9 mouse cellular contexts compared by ENCODE assay signal in the genomic region with DNA sequence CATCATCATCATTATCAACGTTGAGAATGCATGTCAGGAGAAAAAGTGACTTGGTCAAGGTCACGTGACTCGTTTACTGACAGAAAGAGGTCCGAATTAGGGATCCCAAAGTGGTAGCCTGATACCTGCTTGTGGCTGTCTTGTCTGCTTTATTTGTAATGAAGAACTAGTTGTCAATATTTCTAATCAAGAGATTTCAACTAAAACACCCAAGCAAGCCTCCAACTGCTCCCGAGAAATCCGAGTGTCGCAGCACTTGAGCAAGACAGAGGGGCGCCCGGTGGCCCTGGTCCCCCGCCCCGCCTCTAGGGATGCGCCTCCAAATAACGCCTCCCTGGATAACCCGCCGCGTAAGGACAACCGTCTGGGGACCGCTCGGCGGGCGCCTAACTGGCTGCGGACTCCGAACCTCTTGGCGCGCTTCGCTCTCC. TPM values are rescaled to one million over a fixed set of nuclear protein-coding genes. Genes with fewer than 3 reads are reported as not detected.
DNase-seq lines count a peak whose midpoint lies in the region; ATAC-seq and TF ChIP-seq lines count a peak whose summit lies in the region.
"Had no signal": no experiment of that assay in that cellular context is flagged by ENCODE, and none has a peak within 500 bp of the region (broad histone marks: within the 10 kb centered on the region; RNA-seq: fewer than 3 reads in every experiment).

No protein-coding gene starts in this region.

- no peaks in the 10 kb centered on the region for H3K27me3 ChIP-seq in C2C12 (ENCODE audit: control insufficient read depth, insufficient read depth, insufficient read length)
- peaks cover 24% of the 10 kb centered on the region for H3K27me3 ChIP-seq in forebrain, embryonic 10.5 days (ENCODE audit: poor library complexity, severe bottlenecking)
- H3K27me3 ChIP-seq in limb, embryonic 14.5 days (ENCODE audit: control insufficient read depth, insufficient read depth, low read length): no peaks in the 10 kb centered on the region
- H3K27me3 ChIP-seq in stomach, embryonic 16.5 days (ENCODE audit: control insufficient read depth, insufficient read depth, low read length): no peaks in the 10 kb centered on the region

- H3K4me1 ChIP-seq in forebrain, embryonic 10.5 days: peaks cover 15% of the 10 kb centered on the region
- peaks cover 4% of the 10 kb centered on the region for H3K4me1 ChIP-seq in limb, embryonic 14.5 days (ENCODE audit: control insufficient read depth, insufficient read depth, low read length)
- 0 out of 2 replicates have a peak, but pooled peaks cover 4% of the 10 kb centered on the region for H3K4me1 ChIP-seq in stomach, embryonic 16.5 days (ENCODE audit: control insufficient read depth, insufficient read depth, low read length)

- H3K9me3 ChIP-seq in forebrain, embryonic 10.5 days: no peaks in the 10 kb centered on the region
- no peaks in the 10 kb centered on the region for H3K9me3 ChIP-seq in limb, embryonic 14.5 days (ENCODE audit: control insufficient read depth, low read length)
- H3K9me3 ChIP-seq in stomach, embryonic 16.5 days (replicated peaks; ENCODE audit: control insufficient read depth, low read length): no peaks in the 10 kb centered on the region

- H3K27ac ChIP-seq in forebrain, embryonic 10.5 days: peak overlapping the region; percentile 91
- H3K27ac ChIP-seq in limb, embryonic 14.5 days (replicated peaks; ENCODE audit: low read depth, low read length): peak overlapping the region; percentile 83
- H3K27ac ChIP-seq in stomach, embryonic 16.5 days (ENCODE audit: low read length): peak overlapping the region; percentile 87

- peaks cover 2% of the 10 kb centered on the region for H3K79me3 ChIP-seq in C2C12 (ENCODE audit: low read depth)

- H3K4me2 ChIP-seq in limb, embryonic 14.5 days (replicated peaks; ENCODE audit: low read depth, low read length, severe bottlenecking): peak overlapping the region; percentile 64
- peak overlapping the region; percentile 95 for H3K4me2 ChIP-seq in stomach, embryonic 16.5 days (ENCODE audit: low read depth, low read length)

- DNase-seq in embryo, embryonic 10 days (ENCODE audit: low spot score): peak; percentile 35
- DNase-seq in embryo, embryonic 10.5 days (ENCODE audit: low spot score): no peak
- DNase-seq in forebrain, embryonic 10.5 days (ENCODE audit: extremely low spot score, low spot score): no peak
- no peak for DNase-seq in limb, embryonic 14.5 days (ENCODE audit: low spot score)
- DNase-seq in gastrocnemius, postnatal 4 days (ENCODE audit: low spot score in 2 of 2): no peak
- no peak for DNase-seq in spleen, postnatal 10 days (ENCODE audit: low spot score in 2 of 2)

- no peak for TF ChIP-seq POLR2A in limb, embryonic 14.5 days (IDR thresholded peaks at IDR 0.05; ENCODE audit: borderline replicate concordance, extremely low read depth, insufficient read depth, insufficient read length)

- peak overlapping the region; percentile 40 for H3K4me3 ChIP-seq in C2C12 (ENCODE audit: insufficient read depth, poor library complexity, severe bottlenecking)
- peak overlapping the region; percentile 77 for H3K4me3 ChIP-seq in forebrain, embryonic 10.5 days
- peak overlapping the region; percentile 78 for H3K4me3 ChIP-seq in limb, embryonic 14.5 days (replicated peaks; ENCODE audit: low read length)
- H3K4me3 ChIP-seq in stomach, embryonic 16.5 days (replicated peaks; ENCODE audit: low read length): peak overlapping the region; percentile 78

- no peaks in the 10 kb centered on the region for H3K79me2 ChIP-seq in C2C12 (ENCODE audit: control insufficient read depth, insufficient read depth)

- TF ChIP-seq CTCF in C2C12 (IDR thresholded peaks at IDR 0.05; ENCODE audit: control insufficient read depth, insufficient read depth, insufficient read length): no peak

- ATAC-seq in limb, embryonic 14.5 days (ENCODE audit: low FRiP score, low read depth): peak; percentile 36
- peak; percentile 66; the same call in 1 of the 2 replicates for ATAC-seq in stomach, embryonic 16.5 days (ENCODE audit: insufficient read depth, low FRiP score)

- peak overlapping the region; percentile 83 for H3ac ChIP-seq in C2C12 (ENCODE audit: control insufficient read depth, insufficient read length, low read depth)

- peak overlapping the region; percentile 96 for H3K9ac ChIP-seq in limb, embryonic 14.5 days (ENCODE audit: low read depth, low read length, severe bottlenecking)
- H3K9ac ChIP-seq in stomach, embryonic 16.5 days (ENCODE audit: low read length): peak overlapping the region; percentile 92

- 4% methylated on average over 26 of the region's 26 CpGs for WGBS in forebrain, embryonic 10.5 days
- 2% methylated on average over 23 of the region's 26 CpGs for WGBS in limb, embryonic 14.5 days
- WGBS in stomach, embryonic 16.5 days: 1% methylated on average over 26 of the region's 26 CpGs

- no peaks in the 10 kb centered on the region for H3K36me3 ChIP-seq in C2C12 (ENCODE audit: control insufficient read depth, insufficient read depth)
- no peaks in the 10 kb centered on the region for H3K36me3 ChIP-seq in forebrain, embryonic 10.5 days (replicated peaks)
- no peaks in the 10 kb centered on the region for H3K36me3 ChIP-seq in limb, embryonic 14.5 days (ENCODE audit: control insufficient read depth, insufficient read depth, low read length)
- H3K36me3 ChIP-seq in stomach, embryonic 16.5 days (ENCODE audit: control insufficient read depth, insufficient read depth, low read length): no peaks in the 10 kb centered on the region

TF ChIP-seq in C2C12, 6 proteins besides CTCF, POLR2A, EP300 and RAD21:
- no peak for TF ChIP-seq MYOD1 (IDR thresholded peaks at IDR 0.05; ENCODE audit: control insufficient read depth, insufficient read length, low read depth)
- TF ChIP-seq MYOG (IDR thresholded peaks at IDR 0.05; ENCODE audit: control insufficient read depth, extremely low read depth, insufficient read length): no peak
- TF ChIP-seq CEBPB (IDR thresholded peaks at IDR 0.05; ENCODE audit: low read depth): no peak
- no peak for TF ChIP-seq MAX (IDR thresholded peaks at IDR 0.05)
- peak; percentile 92 for TF ChIP-seq USF1 (IDR thresholded peaks at IDR 0.05; ENCODE audit: low read depth)
- TF ChIP-seq FOSL1 (IDR thresholded peaks at IDR 0.05; ENCODE audit: insufficient read depth, low read length, poor library complexity, severe bottlenecking): no peak
TF ChIP-seq in C2C12: peak in this region for 1.

RNA-seq across cellular contexts. Expression of a gene that starts 0.5 kb away (rescaled TPM):
- 5.5 TPM for polyA plus RNA-seq in C2C12 (2012; fragmentation: generic; extraction: Trizol)
- 7.1 and 8.2 TPM in 2 replicates for polyA plus RNA-seq in forebrain, embryonic 10.5 days (2016; fragmentation: Nextera tagmentation; extraction: Ambion mirVana)
- 16.3 and 16.7 TPM in 2 replicates for polyA plus RNA-seq in limb, embryonic 14.5 days (2012; rRNA removed)
- 20.2 and 21.3 TPM in 2 replicates for polyA plus RNA-seq in limb, embryonic 14.5 days (2014; fragmentation: Nextera tagmentation; extraction: Ambion mirVana)
- 8.5 and 9.3 TPM in 2 replicates for polyA plus RNA-seq in stomach, embryonic 16.5 days (2015; fragmentation: Nextera tagmentation; extraction: Ambion mirVana)
- total RNA-seq in gastrocnemius, postnatal 4 days (2021): 10 to 100 TPM; 12.6 to 14.6 TPM

RNA-seq across cellular contexts. Expression of a gene that starts 37.8 kb away (rescaled TPM):
- not detected for polyA plus RNA-seq in C2C12 (2012; fragmentation: generic; extraction: Trizol)
- 0.66 and 1.3 TPM in 2 replicates for polyA plus RNA-seq in forebrain, embryonic 10.5 days (2016; fragmentation: Nextera tagmentation; extraction: Ambion mirVana)
- 10.0 and 11.3 TPM in 2 replicates for polyA plus RNA-seq in limb, embryonic 14.5 days (2012; rRNA removed)
- 5.4 and 8.7 TPM in 2 replicates for polyA plus RNA-seq in limb, embryonic 14.5 days (2014; fragmentation: Nextera tagmentation; extraction: Ambion mirVana)
- 47.1 and 58.4 TPM in 2 replicates for polyA plus RNA-seq in stomach, embryonic 16.5 days (2015; fragmentation: Nextera tagmentation; extraction: Ambion mirVana)
- total RNA-seq in gastrocnemius, postnatal 4 days (2021): not detected
- total RNA-seq: left cerebral cortex, postnatal 25 days had no signal
